Mouse (Mus musculus) gastrocnemius, postnatal 10 days (tissue): ENCODE measurements around the gene Odf3l2. TPM values are rescaled to one million over a fixed set of nuclear protein-coding genes. Genes with fewer than 3 reads are reported as not detected.

Experiments used
- DNase-seq: peaks from one replicate; pipeline ENCODE4 v3.0.0; 2021; ENCODE audit warnings: mixed read lengths
- total RNA-seq, 2 experiments: library from RNA; stranded (reverse); gene quantifications; 2 replicates each; pipeline ENCODE4 v1.2.3; 2021

Gene Odf3l2
- total RNA-seq, 2 experiments from 2014 or later = 0.26 to 0.97 TPM

DNA sequence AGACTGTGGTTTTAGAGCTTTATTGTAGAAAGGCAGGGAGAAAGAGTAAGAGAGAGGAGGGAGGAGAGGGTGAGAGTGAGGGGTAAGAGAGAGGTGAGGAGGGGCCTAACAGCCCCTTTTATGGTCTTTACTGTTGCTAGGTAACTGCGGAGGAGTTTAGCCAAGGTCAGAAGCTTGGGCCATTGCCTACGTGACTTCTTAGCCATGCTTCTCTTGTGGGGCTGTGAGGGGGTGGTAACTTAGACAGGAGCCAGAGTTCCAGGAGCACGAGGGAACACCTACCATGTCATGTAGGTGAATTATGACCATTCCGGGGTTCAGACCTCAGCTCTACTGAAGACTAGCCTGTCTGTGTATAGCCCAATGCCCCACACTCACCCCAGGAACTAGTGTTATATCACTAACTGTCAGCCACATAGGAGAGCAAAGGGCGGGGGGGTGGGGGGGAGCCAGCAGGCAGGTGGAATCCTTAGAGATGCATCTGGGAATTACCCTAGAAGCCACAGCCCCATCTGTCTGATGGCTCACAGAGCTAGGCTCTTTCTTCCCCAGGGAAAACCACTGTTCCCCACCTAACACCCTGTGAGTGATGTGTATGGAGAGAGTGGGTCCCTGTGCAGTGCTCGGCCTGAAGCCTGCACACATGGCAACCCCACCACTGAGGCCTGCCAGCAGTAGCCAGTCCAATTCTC lies 26.0 kb upstream of the Odf3l2 start:
- DNase-seq = no peak

- no peak for DNase-seq
Measured at GRCm38 (mm10) chr10:79670071-79670888, 24.7 kb upstream of the Odf3l2 start.

- DNase-seq = peak; percentile 77
Measured at GRCm38 (mm10) chr10:79669576-79670057, 24.1 kb upstream of the Odf3l2 start.

DNA sequence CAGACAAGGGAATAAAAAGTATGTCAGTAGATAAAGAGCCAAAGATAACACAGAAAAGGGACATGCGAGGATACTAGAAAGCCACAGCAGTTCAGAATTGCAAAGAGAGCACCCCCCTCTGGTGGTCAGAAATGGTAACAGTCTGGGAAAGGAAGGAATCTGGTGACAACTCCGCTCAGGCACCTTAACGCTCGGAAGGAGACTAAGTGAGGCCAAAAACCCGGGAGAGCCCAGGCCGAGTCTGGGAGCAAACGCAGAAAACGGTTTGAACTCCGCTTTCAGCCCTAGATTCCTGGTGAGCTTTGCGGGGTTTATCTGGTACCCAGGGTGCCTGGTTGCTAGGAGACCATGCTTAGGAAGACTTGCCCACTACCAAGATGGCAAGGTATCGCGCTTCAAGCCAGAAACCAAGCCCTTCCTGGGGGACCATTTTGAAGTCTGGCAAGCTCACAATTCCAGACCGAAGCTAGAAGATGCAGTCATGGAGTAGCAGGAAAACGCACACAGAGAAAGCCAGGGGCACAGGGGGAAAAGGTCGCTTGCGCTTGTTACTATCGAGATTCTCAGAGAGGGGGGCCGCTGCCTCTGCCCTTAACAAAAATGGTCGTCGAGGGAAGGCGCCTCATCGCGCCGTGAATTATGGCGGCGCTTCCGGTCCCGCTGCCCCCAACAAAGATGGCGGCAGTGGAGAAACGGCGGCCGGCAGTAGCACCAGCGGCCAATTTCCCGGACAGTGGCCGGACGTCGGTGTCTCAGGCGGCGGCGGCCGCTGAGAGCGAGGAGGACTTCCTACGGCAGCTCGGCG lies 23.4 kb upstream of the Odf3l2 start, which contains the start of gene Tpgs1:
Gene Tpgs1 (plus strand): TSS at position 599 of the 805 bp plus-strand sequence.
- DNase-seq = peak; percentile 88

DNA sequence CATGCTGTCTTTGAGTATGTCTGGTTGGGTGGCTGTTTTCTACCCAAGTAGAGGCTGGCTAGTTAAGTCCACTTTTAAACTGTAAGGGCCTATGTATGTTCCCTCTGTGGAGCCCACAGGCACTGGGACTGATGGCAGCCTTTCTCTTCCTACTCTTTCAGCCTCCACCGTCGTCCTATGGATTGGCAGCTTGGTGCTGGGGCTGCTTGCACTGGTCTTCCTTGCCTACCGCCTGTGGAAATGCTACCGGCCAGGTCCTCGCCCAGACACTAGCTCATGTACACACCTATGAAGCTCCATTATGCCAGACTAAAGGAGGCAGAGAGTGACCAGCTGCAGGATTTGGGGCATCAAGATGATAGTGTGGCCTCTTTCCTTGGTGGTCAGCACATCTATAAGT lies 22.5 kb upstream of the Odf3l2 start:
- no peak for DNase-seq

- no peak for DNase-seq
Measured at GRCm38 (mm10) chr10:79666493-79666892, 21.0 kb upstream of the Odf3l2 start.

DNA sequence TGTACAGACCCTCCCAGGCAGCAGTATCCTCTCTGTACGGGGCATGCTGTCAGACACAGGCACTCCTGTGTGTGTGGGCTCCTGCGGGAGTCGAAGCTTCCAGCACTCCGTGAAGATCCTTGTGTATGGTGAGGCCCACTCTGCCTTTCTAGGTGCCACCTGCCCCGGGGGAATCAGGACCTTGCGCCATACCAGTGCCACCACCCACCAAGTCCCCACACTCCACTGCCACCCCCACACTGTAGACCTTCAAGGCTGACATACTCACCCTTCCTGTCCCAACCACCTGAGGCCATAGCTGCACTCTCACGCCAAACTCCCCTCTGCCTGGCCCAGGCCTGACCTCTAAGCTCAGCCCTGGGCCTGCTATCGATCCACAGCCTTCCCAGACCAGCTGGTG lies 19.5 kb upstream of the Odf3l2 start:
- no peak for DNase-seq

DNA sequence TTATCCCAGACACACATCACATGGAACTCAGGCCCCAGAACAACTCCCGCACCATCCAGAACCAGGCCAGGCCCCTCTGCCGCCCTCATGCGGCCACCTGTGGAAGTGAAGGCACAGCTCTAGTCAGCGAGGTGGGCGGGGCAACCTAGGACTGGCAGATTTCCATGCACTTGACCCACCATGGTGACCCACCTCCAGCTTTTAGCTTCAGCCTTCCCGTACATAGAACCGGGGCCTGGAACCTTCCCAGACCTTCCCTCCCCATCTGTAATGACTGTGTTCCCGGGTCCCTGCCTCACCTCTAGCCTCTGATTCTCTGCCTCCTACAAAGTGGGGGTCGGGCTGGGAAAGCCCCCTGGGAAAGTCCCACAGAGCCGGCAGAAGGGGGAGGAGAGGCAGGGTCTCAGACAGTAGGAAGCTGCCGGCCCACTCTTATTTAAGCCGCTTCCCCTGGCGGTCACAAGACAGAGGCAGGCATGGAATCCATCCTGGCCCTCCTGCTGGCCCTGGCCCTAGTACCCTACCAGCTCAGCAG lies 18.7 kb upstream of the Odf3l2 start, which contains the start of gene Madcam1:
Gene Madcam1 (plus strand): TSS at position 429 of the 535 bp plus-strand sequence.
- peak; percentile 74 for DNase-seq

DNA sequence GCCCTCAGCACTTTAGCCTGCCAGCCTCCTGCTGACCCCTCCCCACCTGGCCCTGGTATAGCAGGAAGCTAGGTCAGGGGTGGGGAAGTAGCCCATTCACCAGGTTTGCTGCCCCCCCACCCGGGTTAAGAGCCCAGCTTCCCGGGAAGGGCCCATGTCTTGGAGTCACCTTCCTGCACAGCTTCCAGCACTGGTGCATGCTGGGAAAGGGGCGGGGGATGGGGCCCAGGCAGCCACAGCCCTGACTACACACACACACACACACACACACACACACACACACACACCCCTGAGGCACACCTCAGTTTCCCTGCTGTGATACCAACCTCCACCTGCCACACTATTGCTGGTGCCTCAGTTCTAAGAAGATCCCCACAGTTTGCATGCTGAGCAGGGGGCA lies 16.3 kb upstream of the Odf3l2 start:
- no peak for DNase-seq

DNA sequence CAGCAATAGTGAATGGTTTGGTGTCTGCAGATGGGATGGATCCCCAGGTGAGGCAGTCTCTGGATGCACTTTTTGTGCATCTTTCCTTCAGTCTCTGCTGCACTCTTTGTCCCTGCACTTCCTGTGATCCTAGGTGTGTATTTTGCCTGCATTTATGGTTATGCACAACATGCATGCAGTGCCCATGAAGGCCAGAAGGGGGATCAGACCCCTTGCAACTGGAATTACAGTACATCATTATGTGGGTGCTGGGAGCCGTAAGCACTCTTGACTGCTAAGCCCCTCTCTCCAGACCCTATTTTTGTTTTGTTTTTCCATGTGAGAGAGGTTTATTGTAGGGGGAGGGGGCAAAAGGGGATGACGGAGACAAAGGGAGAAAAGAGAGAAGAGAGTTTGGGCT lies 14.8 kb upstream of the Odf3l2 start:
- no peak for DNase-seq

- no peak for DNase-seq
Measured at GRCm38 (mm10) chr10:79658829-79659228, 13.3 kb upstream of the Odf3l2 start.

DNA sequence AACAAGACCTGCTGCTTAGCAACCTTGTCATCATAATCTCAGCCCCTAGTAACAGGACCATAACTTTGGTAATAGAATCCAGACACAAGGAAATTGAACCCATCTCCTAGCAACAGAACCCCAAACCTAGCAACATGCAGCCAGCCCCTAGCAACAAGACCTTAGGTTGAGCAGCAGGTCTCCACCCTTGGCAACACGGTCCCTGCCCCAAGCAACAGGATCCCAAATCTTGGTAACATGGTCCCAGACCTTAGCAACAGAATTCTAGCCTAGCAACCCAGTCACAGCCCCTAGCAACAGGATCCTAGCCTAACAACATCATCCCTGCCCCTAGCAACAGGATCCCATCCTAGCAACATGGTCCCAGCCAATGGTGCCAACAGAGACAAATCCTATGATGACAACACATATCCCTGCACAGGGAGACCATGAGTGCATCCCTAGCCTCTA lies 9.4 kb upstream of the Odf3l2 start:
- DNase-seq = no peak

GRCm38 (mm10) chr10:79652789-79653188 lies 7.3 kb upstream of the Odf3l2 start:
- DNase-seq = no peak

DNA sequence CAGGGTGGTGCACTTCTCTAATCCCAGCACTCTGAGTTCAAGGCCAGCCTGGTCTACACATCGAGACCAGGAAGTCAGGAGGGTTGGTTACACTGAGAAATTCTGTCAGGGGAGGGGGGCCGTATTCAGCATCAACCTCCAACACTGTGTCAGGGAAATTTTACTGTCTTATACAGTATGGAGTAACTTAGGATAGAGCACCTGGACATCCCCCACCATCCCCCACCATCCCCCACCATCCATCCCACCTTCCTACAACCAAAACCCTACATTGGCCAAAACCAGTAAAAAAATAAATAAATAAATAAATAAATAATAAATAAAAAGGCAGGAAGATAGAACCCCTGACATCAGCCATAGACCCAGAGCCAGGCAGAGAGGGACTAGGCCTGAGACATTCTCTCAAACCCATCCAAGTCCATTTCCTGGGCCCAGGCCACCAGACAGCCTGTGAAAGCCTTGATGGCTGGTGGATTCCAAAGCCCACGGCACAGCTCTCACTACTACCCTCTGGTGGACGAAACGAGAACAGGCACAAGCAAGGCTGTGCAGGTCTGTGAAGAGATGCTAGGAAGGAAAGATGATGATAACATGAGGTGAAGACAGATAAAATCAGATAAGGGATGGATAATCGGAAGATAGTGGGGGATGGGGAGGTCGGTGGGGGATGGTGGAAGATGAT lies 3.7 kb upstream of the Odf3l2 start:
- peak; percentile 81 for DNase-seq

DNA sequence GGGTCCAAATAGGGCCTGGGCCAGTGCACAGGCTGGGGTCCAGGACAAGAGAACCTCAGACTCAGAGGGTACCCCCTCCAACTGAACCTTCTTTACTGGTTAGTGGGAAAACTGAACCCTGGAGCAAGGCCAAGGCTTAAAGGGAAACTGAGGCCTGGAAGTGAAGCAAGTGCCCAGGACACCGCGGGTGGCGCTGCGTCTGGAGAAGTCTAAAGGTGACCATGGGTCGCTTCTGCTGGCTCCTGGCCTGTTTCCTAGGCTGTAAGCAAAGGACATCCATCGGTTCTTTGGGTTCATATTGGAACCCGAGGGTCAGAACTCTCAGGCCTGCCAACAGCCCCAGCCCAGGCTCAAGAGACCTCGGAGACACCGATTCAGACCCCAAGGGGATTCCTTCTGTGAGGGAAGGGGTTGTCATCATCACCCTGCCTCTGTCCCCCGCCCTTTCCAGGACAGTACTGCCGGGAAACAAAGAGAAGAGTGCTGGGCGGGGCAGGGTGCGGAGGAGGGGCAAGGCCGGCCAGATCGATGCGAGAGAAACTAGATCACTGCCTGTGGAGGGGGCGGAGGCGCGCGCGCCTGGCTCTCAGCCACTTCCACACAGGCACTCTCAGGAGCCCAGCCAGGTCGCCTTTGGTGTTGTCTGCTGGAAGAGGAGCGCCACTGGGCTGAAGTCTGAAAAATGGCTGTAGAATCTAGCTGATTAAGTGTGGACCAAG lies 6.9 kb downstream of the Odf3l2 start:
- DNase-seq = peak; percentile 63

- DNase-seq = peak; percentile 42
Measured at GRCm38 (mm10) chr10:79637128-79638110, 8.1 kb downstream of the Odf3l2 start, which contains the start of gene Shc2. Gene Shc2, minus strand, starts transcription at chr10:79637918.

DNA sequence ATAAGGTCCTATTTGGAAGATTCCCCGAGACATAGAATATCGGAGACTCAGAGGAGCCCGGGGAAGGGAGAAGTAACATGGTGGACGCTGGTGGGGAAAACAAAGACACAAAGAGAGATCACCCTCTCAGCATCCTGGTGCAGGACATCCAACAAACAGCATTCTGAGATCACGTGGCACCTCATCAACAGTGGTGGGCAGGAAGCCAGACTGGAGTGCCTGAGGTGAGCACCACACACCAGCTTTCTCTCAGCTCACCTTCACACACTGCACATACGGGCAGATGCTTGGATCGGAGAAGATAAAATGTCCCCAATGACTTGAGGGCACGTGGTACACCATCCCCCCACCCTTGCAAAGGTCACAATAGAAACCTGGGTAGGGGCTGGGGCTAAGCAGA lies 9.3 kb downstream of the Odf3l2 start:
- DNase-seq = no peak

GRCm38 (mm10) chr10:79633006-79633777 lies 12.3 kb downstream of the Odf3l2 start:
- no peak for DNase-seq

DNA sequence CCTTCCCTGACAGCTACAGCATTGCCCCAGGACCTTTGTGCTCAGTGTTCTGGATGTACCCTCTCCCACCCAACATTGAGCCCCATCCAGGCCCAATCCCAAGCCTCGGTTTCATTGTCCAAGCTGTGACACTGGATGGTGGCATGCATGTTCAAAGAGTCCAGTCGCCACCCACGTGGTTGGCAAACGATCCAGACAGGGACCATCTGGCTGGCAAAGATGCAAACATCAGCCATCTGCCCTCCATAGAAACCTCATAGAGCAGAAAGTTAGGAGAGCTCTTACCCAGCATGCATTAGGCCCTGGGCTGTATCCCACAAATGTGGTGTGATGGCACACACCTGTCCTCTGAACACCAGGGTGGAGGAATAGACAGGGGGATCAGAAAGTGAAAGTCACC lies 14.1 kb downstream of the Odf3l2 start:
- no peak for DNase-seq
